Mouse (Mus musculus) CH12F3 (cell line): ENCODE measurements around the gene Krt4.

Experiments used
- in situ Hi-C: fragments of 300-500 bp; cut with MboI; formaldehyde crosslinking; loops from 2 replicates; pipeline ENCODE4 v1.14.3; 2020; ENCODE audit warnings: low sequenced_read_pairs

Gene Krt4

GRCm38 (mm10) chr15:101924635-101925034, at the start of gene Krt4:
Krt4 (minus strand) TSS chr15:101924735.
- in situ Hi-C loops = no loop called here

GRCm38 (mm10) chr15:101973414-101974077, 49.0 kb upstream of the Krt4 start:
- in situ Hi-C loops = no loop called here

- in situ Hi-C loops = no loop called here
These were observed 46.0 kb upstream of the Krt4 start for GRCm38 (mm10) chr15:101970536-101970935.

GRCm38 (mm10) chr15:101966808-101967207, 42.3 kb upstream of the Krt4 start:
- in situ Hi-C loops = no loop called here

- in situ Hi-C loops = no loop called here
These were observed 34.4 kb upstream of the Krt4 start for GRCm38 (mm10) chr15:101958891-101959290.

- in situ Hi-C loops = no loop called here
These were observed 29.7 kb upstream of the Krt4 start, which contains the start of gene Krt78 for GRCm38 (mm10) chr15:101954187-101954586. Krt78 (minus strand) TSS chr15:101954287.

GRCm38 (mm10) chr15:101952733-101953474, 28.4 kb upstream of the Krt4 start:
- in situ Hi-C loops = no loop called here

- in situ Hi-C loops = no loop called here
These were observed 20.9 kb upstream of the Krt4 start for GRCm38 (mm10) chr15:101945430-101945829.

GRCm38 (mm10) chr15:101941948-101942347, 17.4 kb upstream of the Krt4 start:
- in situ Hi-C loops = no loop called here

- in situ Hi-C loops = no loop called here
These were observed 15.8 kb upstream of the Krt4 start, which contains the start of gene Krt79 for GRCm38 (mm10) chr15:101940274-101940829. Krt79 (minus strand) TSS chr15:101940324.

GRCm38 (mm10) chr15:101938600-101939308, 14.2 kb upstream of the Krt4 start:
- in situ Hi-C loops = no loop called here

- in situ Hi-C loops = no loop called here
These were observed 8.5 kb upstream of the Krt4 start for GRCm38 (mm10) chr15:101933024-101933423.

GRCm38 (mm10) chr15:101929666-101930065, 5.1 kb upstream of the Krt4 start:
- in situ Hi-C loops = no loop called here

GRCm38 (mm10) chr15:101929087-101929486, 4.6 kb upstream of the Krt4 start:
- in situ Hi-C loops = no loop called here

- in situ Hi-C loops = no loop called here
These were observed 3.0 kb upstream of the Krt4 start for GRCm38 (mm10) chr15:101927340-101928080.

- in situ Hi-C loops = no loop called here
These were observed 506 bp upstream of the Krt4 start for GRCm38 (mm10) chr15:101925041-101925440.

GRCm38 (mm10) chr15:101922296-101922695, 2.2 kb downstream of the Krt4 start:
- in situ Hi-C loops = no loop called here

- in situ Hi-C loops = no loop called here
These were observed 8.5 kb downstream of the Krt4 start for GRCm38 (mm10) chr15:101916072-101916471.

GRCm38 (mm10) chr15:101904849-101905248, 19.7 kb downstream of the Krt4 start:
- in situ Hi-C loops = no loop called here
